Mouse (Mus musculus) cerebellum, adult 9-11 months (tissue): Measurements from ENCODE around the gene Smcr8.

Experiments
- DNase-seq: peaks from one replicate; pipeline ENCODE4 v3.0.0; 2022

Gene Smcr8

DNA sequence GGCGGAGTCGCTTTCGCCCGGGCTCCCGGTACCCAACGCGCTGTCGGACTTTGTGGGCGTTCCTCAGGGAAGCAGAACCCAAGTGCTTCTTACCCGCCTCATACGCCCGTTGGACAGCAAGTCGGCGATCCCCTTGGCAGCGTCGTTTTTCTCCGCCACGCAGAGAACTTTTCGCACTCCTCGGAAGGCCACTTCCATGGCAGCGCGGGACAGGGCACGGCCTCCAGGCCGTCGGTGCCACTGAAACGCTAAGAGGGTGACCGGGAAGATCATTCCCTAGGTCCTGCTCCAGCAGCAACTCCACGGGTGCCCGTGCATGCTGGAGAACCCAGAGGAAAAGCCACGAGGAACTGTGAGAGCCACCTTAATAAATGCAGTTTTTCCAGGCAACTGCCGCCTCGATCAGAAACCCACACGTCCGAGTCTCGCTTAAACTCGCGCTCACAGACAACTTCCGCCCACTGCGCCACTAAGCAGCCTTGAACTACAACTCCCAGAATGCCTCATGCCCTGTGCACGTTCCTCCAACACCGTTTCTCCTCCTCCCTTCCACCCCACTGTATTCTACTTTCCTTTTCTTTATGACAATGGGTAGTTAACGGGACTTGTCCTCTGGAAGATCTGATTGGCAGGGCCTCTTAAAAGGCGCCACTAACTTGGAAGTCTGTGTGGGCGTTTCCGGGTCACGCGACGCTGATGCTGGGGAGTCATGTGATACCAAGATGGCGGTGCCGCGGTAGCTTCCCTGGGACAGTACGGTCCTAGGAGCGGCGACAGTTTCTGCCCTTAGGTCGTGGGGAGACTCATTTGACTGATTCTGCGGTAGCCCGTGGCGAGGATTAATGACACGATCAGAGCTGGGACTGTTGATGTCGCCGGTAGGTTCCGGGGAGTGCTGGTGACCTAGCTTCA, at the start of gene Smcr8, which contains the start of gene Top3a:
Gene Smcr8 (plus strand): TSS at position 696 of the 912 bp plus-strand sequence.
Gene Top3a (minus strand): TSS at position 537 of the 912 bp plus-strand sequence.
- DNase-seq = peak; percentile 85

DNA sequence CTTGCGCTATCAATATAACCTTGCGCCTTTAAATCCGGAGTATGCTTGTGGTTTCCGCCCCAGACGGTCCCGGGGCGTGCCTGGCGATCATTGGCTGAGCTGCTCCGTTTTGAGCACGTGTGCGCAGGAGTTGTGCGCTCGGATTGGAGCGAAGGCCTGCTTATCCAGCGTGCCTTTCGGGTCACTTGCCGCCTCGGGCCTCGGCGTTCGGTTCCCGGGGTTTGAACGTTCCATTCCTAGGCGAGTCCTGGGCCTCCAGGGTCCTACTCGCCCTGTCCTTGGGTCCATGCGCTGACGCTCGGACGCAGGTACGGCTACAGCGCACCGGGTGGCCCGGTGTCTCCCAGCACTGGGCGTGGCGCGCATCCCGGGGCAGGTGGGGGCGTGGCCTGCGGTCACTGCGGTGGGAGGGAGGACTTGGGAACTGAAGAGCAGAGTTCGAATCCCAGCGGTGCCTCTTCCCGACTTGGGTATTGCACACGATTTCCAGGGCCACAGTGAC, 49.0 kb upstream of the Smcr8 start, which contains the start of gene Mief2:
Gene Mief2 (plus strand): TSS at position 139 of the 502 bp plus-strand sequence.
- peak; percentile 96 for DNase-seq

DNA sequence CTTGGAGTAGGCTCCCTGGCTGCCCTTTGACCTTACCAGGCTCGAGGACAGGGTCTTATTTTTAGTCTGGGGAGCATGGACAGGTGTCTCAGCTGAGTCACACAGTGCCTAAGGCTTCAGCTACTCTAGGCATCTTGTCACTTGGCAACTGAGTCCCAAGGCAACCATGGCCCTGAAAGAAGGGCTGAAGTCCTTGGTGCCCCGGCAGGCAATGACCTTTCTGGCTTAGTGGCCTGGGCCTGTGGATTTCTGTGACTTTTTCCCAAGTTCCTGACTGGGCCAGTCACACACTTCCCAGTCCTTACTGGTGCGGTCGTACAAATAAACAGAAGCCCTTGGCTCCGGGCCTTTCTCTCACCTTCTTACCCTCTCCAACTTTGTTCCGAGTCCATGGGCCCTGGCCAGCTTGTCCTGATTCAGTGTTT, 48.1 kb upstream of the Smcr8 start:
- DNase-seq = no peak

DNA sequence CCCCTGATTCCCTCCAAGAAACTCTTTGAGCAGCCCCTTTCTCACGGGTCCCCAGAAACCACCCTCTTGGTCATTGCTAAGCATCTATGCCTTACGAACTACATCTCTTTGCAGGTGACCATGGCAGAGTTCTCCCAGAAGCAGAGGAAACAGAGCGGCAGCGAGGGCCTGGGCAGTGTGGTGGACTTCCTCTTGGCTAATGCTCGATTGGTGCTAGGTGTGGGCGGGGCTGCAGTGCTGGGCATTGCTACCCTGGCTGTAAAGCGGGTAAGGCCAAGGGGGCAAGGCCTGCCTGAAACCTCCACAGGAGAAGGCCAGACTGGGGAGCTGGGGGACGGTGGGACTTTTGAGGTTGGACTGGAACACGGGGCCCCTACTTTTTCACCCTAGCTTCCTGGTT, 47.2 kb upstream of the Smcr8 start:
- DNase-seq = peak; percentile 36

DNA sequence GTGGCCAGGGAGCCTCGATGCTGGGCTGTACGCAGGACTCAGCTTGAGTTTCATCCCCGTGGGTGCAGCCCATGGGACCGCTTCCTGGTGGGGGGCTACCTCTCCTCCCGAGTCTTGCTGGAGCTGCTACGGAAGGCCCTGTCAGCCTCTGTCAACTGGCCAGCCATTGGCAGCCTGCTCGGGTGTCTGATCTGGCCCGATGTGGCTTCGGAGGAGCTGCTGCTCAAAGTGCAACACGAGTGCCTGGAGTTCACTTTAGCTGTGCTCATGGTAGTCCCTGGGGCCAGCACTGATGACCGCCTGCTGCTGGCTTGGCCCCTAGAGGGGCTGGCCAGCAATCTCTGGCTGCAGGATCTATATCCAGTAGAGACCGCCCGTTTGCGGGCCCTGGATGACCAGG, 46.1 kb upstream of the Smcr8 start:
- DNase-seq = no peak

DNA sequence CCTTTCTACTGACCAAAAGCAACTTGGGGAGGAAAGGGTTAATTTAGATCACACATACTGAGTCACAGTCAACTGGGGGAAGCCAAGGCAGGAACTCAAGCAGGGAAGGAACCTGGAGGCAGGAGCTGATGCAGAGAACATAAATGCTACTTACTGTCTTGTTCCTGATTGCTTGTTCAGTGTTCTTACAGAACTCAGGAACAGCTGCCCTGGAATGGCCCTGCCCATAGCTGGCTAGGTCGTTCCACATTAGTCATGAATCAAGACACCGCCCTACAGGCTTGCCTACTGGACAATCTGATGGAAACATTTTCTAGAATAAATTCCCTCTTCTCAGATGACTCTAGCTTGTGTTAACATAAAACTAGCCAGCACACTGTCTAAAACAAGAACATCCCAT, 43.1 kb upstream of the Smcr8 start:
- DNase-seq = no peak

DNA sequence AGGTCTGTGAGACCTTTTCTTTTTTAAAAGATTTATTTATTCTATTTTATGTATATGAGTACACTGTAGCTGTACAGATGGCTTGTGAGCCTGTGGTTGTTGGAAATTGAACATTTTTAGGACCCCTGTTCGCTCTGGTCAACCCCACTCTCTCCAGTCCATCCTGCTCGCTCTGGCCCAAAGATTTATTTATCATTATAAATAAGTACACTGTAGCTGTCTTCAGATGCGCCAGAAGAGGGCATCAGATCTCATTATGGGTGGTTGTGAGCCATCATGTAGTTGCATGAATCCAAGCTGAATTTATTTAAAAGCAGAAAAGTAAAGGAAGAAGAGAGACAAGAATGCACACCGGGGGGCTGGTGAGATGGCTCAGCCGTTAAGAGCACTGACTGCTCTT, 42.1 kb upstream of the Smcr8 start:
- no peak for DNase-seq

DNA sequence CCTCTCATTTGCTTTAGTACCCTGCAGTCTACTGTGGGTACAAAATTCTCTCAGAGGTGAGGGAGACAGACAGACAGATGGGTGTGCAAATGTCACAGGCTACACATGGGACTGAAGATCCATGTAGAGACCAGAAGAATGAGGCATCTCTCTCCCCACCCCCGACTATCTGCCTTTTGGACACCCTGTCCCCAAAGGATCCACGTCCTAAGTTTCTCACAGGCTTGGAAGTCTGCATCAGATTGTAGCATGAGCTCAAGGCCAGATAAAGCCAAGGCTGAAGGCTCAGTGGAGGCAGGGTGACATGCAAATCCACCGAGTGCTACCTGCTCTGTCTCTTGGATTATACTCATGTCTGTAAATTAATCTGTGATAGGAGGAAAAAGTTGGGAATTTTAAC, 40.8 kb upstream of the Smcr8 start:
- DNase-seq = no peak

DNA sequence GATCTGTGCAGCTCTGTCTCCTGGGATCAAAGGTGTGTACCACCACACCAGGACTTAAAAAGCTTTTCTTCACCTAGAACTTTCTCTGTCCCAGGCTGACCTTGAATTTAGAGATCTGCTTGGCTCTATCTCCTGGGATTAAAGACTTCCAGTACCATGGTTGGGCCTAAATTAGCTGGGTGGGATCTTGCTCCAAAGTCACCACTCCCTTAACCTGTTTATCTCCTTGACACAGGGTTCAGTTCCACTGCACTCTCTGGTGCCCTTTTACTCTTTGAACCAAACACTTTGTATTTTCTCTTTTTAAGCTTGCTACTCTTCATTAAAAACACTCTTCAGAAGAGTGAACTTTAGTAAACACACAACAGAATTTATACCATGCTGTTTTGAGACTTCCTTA, 39.9 kb upstream of the Smcr8 start:
- DNase-seq = no peak

DNA sequence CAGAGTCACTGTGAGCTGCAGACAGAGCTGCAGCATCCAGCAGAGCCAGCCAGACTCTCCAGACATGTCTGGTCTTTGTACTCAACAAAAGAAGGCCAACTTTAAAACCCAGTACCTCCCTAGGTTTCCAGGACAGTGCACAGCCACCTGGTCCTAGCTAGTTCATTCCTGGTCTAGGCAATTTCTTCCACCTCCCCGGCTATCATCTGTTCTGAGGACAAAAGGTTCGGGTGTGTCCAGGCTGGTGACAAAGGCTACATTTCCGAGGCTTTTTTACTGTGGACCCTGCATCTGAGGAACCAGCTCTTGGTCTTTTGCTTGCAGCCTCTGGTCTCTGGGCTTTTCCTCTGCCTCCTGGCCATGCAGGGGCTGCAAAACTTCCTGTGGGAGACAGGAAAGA, 37.0 kb upstream of the Smcr8 start:
- no peak for DNase-seq

DNA sequence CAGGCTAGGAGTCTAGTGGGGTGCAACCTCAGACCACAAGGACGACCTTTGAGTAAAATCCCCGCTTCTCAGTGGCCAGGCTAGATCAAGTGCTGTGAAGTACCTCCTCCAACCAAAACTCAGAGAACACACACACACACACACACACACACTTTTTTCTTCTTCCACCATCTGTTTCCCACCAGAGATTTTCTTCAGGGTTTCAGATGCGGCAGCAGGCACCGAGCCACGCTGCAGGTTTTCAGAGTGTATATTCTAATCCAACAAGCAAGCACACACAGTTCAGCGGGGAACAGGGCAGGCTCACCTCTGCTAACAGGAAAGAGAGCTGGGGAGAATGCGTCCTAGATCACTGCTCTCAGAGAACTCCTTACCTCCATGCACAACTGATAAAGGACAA, 21.8 kb upstream of the Smcr8 start:
- DNase-seq = no peak

DNA sequence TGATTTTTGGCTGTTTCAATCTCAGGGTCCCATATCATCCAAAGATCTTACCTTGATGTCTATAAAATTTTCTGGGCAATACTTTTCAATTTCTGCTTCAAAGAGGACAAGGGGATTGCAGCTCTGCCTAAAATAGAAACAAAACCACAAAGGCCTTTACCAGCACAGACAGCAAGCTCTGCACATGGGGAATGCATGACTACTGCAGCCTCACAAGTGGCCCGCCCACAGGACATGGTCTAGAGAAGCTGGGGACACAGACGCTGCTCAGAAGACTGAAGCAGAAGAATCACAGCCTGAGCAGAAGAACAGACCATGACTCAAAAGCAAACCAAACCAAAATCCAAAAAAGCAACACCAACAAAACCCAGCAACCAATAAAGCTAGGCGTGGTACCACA, 15.6 kb upstream of the Smcr8 start:
- no peak for DNase-seq

DNA sequence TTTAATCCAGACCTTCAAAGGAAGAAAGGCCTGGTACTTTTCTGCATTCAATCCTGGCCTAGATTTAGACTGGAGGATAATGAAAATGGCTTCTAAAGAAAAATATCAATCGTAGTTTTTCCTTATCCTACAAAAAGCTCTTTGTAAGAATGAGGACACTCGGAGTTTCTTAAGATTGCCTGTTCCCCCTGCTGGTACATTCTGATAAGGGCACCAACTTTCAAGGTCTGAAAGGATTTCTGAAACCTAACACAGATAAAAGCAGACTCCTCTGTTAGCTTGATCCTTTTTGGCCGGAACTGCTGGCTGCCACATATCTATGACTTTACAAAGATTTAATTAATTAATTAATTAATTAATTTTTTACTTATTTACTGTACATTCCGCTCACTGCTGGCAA, 10.4 kb upstream of the Smcr8 start:
- DNase-seq = no peak

DNA sequence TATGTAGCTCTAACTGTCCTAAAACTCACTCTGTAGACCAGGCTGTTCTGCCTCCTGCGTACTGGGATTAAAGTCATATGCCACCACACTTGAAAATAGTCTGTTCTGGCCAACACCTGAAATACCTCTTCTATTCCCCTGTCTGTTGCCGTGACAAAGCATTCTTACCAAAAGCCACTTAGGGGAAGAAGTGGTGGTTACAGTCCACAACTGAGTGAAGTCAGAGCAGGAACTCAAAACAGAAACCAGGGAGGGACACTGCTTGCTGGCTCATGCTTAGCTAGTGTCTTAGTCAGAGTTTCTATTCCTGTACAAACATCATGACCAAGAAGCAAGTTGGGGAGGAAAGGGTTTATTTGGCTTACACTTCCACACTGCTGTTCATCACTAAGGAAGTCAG, 8.0 kb upstream of the Smcr8 start:
- no peak for DNase-seq

DNA sequence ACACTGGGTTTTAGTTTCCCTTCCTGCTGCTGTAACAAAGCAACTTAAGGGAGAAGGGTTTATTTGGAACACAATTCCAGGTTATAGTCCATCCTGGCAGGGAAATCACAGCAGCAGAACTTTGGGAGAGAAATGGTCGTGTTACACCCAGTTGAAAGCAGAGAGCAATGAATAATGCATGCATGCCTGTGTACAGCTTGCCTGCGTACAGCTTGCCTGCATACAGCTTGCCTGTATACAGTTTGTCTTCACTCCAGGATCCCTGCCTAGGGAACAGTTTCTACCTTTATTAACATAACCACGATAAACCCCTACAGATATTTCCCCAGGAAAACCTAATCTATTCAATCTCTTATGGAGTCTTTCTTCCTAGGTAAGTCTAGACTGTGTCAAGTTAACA, 6.5 kb upstream of the Smcr8 start:
- DNase-seq = no peak

DNA sequence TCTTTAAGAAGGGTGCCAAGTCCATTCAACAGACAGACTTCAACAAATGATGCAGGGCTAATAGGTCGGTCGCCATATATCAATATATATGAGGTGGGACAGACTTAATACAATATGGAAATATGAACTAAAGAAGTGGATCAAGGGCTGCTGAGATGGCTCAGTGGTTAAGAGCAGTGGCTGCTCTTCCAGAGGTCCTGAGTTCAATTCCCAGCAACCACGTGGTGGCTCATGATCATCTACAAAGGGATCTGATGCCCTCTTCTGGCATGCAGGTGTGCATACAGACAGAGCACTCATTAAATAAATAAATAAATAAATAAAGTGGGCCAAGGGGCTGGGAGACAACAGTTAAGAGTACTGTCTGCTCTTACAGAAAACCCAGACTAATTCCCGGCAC, 5.2 kb upstream of the Smcr8 start:
- no peak for DNase-seq

DNA sequence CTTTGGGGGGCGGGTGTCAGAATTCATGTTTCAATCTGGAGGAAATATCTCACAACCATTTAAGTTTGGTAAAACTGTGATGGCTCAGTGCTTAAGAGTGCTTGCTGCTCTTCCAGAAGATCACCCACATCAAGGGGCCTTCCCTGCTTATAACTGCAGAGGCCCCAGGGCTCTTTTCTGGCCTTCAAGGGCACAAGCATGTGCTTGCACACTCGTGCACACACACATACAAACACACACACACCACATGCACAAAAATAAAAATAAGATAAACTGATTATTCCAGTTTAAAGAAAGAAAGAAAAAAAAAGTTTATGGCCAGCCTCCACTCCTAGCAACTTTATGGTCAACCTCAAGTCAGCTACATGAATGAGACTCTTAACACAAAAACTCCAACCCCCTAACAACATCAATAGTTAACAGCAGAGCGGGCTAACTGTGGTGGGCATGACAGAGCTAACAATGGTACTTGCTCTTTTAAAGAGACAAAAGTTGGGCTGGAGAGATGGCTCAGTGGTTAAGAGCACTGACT, 3.1 kb upstream of the Smcr8 start:
- DNase-seq = no peak

DNA sequence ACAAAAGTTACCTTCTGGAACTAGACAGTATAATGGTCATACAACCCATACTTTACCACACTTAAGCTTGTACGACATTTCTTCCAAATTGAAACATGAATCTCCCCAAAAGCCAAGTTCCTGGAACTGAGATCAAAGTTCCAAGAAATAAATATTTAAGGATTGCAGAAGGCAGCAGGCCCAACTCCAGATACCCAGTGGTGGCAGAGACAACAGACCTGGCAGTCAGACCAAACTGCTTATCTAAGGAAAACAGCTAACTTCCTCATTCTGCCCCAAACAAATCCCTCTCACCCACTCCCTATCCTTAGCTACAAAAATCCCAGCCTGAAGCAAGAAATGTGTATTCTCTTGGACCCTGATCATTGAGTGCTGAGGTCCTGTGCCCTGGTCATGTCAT, 2.5 kb upstream of the Smcr8 start:
- no peak for DNase-seq

DNA sequence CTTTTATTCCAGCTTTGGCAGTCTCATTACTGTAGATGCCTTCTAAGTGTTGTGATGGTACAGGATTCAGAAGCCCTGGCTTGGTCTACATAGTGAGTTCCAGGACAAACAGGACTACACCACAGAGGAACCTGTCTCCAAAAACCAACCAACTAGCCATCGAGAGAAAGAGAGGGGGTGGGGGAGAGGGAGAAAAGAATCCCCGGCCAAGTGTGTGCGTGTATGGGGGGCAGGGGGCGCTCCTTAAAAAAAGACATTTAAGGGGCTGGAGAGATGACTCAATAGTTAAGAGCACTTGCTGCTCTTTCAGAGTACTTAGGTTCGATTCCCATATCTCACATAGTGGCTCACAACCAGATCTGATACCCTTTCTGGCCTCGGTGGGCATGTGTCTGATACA, 1.7 kb upstream of the Smcr8 start:
- DNase-seq = no peak

DNA sequence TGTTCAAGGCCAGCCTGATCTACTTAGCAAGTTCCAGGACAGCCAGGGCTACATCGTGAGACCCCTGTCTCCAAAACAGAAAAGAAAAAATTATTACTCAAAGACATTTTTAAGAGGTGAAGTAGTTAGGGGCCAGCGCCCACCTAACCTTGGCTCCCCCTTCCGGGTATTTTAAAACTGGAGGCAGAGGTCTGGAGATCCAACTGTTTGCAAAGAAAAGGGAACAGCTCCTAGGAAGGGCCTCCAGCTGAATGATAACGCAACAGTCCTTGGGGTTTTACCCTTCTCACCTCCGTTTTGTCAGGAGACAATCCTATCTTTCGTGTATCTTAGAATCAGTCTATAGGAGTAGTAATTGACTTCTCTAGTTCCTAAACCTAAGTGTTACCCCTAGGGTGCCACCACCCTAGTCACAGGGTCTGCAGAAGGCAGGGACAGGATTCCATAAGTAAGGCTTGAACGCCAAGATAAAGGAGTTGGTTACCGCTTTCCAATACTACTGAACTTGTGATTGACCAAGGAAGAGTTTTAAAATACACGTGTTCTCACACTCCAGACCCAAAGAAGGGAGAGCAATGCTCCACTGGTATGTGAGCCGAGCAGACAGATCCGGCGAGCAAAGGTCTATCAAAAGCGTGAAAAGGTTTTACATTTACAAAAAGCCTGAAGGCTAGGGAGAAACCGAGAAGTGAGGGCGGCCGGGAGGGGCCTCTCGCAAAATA, 1.1 kb upstream of the Smcr8 start:
- DNase-seq = no peak

DNA sequence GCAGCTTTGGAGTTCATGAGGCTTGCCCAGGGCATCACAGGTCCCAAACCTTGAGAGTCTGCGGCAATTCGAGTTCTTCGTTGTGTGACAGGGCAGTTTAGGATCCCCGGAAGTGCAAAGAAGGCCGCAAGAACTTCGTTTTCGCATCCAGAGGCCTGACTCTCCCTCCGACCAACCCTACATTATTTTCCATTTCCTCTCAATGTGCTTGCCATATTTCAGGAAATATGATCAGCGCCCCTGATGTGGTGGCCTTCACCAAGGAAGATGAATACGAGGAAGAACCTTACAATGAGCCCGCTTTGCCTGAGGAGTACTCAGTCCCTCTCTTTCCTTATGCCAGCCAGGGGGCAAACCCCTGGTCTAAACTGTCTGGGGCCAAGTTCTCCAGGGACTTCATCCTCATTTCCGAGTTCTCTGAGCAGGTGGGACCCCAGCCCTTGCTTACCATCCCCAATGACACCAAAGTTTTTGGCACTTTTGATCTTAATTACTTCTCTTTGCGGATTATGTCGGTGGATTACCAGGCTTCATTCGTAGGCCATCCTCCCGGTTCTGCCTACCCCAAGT, 562 bp downstream of the Smcr8 start:
- DNase-seq = peak; percentile 24

DNA sequence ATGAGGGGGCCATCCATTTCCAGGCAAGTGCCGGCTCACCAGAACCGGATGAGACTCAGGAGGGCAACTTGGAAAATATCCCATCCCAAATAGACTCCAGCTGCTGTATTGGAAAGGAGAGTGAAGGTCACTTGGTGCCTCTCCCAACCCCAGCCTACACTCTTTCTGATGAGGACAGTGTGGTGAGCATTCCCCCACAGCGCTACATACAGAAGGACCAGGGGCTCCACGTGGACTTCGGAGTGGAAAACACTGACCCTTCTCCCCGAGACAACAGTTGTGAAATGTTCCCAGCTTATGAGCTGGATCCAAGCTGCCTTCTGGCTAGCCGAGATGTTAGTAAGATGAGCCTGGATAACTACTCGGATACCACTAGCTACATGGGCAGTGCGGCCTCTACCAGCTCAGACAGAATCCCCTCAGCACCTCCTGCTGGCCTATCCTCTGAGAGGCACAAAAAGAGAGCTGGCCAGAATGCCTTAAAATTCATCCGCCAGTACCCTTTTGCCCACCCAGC, 2.4 kb downstream of the Smcr8 start:
- no peak for DNase-seq
